Mouse (Mus musculus) embryonic fibroblast, embryonic 13.5 days (primary cell): ENCODE measurements around the gene Tars2.

Experiments
- CTCF ChIP-seq: IDR thresholded peaks from 2 replicates; pipeline ENCODE4 v1.5.1; 2011; ENCODE audit warnings: mild to moderate bottlenecking, control low read depth, low read length, moderate library complexity, borderline replicate concordance; ENCODE audit not compliant: insufficient read depth
- POLR2A ChIP-seq: IDR thresholded peaks from 2 replicates; pipeline ENCODE4 v1.6.1; 2011; ENCODE audit warnings: low read depth, mild to moderate bottlenecking, control low read depth, low read length, moderate library complexity

DNA sequence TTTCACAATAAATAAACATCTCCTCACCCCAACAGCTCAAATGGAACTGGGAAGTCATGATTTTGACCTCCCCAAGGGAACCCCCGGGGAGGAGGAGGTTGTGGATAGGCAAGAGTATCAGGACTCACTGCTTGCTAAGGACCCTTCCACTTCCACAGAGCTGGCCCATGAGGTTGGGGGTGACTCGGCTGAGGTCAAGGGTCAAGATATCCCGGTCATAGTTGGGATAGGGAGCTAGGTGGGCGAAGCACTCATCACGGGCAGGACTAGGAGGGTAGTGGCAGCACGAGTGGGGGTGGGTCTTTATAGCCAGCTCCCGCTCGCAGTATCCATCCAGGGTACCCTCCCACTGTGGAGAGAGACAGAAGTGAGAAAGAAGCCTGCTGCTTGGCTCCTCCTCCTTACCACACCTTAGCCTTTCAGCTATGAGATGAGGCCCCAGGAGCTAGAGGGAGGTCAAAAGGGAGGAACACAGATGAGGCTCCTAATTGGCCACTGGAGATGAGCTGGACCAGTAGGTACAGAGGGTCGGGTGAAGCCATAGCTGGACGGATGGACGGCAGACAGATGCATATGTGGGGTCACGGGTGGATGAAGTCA is 24.8 kb downstream of the Tars2 start:
- TF ChIP-seq CTCF: no peak
- no peak for TF ChIP-seq POLR2A
